Comparison of ENCODE assay signal across 8 mouse cellular contexts in the genomic region with DNA sequence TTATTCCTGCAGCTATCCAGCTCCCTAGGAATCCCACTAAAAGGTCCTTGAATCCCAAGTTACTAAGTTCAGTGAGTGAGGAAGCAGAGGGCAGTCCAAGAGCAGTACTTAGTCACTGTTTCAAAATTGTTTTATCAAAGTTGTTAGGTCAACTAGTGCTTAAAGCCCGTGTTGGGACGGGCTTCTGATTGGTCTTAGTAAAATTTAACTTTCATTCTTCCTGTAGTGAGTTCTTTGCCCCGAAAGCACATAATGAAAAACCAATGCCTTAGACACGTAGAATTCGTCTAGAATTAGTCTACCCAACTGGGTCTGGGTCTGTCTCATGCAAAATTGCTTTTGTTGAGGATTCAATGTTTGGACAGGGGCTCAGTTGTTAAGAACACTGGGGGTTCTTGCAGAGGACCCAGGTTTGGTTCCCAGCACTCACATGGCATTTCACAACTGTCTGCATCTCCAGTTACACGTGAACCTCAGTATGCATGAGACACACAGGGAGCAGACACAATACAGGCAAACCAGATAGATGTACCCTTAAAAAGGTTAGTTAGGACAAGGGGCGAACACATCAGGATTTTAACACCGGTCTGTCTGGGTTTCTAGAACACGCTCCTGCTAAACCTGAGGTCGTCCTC. TPM values are rescaled to one million over a fixed set of nuclear protein-coding genes. Genes with fewer than 3 reads are reported as not detected.
DNase-seq lines count a peak whose midpoint lies in the region; ATAC-seq and TF ChIP-seq lines count a peak whose summit lies in the region.

No protein-coding gene starts in this region.

- no peak for TF ChIP-seq POLR2A in liver, adult 2 months (IDR thresholded peaks at IDR 0.05; ENCODE audit: extremely low read depth, insufficient read depth, low read length)

- TF ChIP-seq CTCF in liver, adult 2 months (IDR thresholded peaks at IDR 0.05; ENCODE audit: low read depth, low read length) = no peak
- no peak for TF ChIP-seq CTCF in intestine, postnatal 0 days (IDR thresholded peaks at IDR 0.05; ENCODE audit: low read depth)

- peaks cover 24% of the 10 kb centered on the region for H3K79me2 ChIP-seq in liver, adult 2 months (ENCODE audit: control insufficient read depth, insufficient read depth, low read length)

- no peak; the same call in 1 of the 2 replicates for ATAC-seq in embryonic facial prominence, embryonic 14.5 days (ENCODE audit: low read depth)
- peak; percentile 34; the same call in 1 of the 2 replicates for ATAC-seq in intestine, postnatal 0 days
- peak; percentile 43; the same call in 1 of the 2 replicates for ATAC-seq in midbrain, embryonic 14.5 days (ENCODE audit: low FRiP score, low TSS enrichment)

- 4% methylated on average over 10 of the region's 10 CpGs for WGBS in liver, adult 2 months
- 26% methylated on average over 10 of the region's 10 CpGs for WGBS in embryonic facial prominence, embryonic 14.5 days
- WGBS in intestine, postnatal 0 days = 17% methylated on average over 10 of the region's 10 CpGs
- WGBS in midbrain, embryonic 14.5 days = 22% methylated on average over 10 of the region's 10 CpGs

- peak overlapping the region; percentile 94 for H3K27ac ChIP-seq in liver, adult 2 months (replicated peaks; ENCODE audit: insufficient read depth, low read depth, low read length)
- H3K27ac ChIP-seq in embryonic facial prominence, embryonic 14.5 days (replicated peaks; ENCODE audit: low read depth, low read length) = peak overlapping the region; percentile 90
- H3K27ac ChIP-seq in intestine, postnatal 0 days (ENCODE audit: low read depth, low read length) = peak overlapping the region; percentile 57; the same call in 1 of the 2 replicates
- peak overlapping the region; percentile 89 for H3K27ac ChIP-seq in midbrain, embryonic 14.5 days (replicated peaks; ENCODE audit: low read depth, low read length)

- no peaks in the 10 kb centered on the region for H3K27me3 ChIP-seq in liver, adult 2 months (ENCODE audit: control insufficient read depth, insufficient read depth, low read length)
- H3K27me3 ChIP-seq in embryonic facial prominence, embryonic 14.5 days (replicated peaks; ENCODE audit: control insufficient read depth, insufficient read depth, low read length) = no peaks in the 10 kb centered on the region
- H3K27me3 ChIP-seq in intestine, postnatal 0 days (replicated peaks; ENCODE audit: control insufficient read depth, insufficient read depth, low read length) = no peaks in the 10 kb centered on the region
- no peaks in the 10 kb centered on the region for H3K27me3 ChIP-seq in midbrain, embryonic 14.5 days (ENCODE audit: control insufficient read depth, insufficient read depth, low read length)

- H3K9ac ChIP-seq in liver, adult 2 months (ENCODE audit: low read depth, low read length) = peak overlapping the region; percentile 83
- H3K9ac ChIP-seq in embryonic facial prominence, embryonic 14.5 days (ENCODE audit: low read depth, low read length) = peak overlapping the region; percentile 97
- peak overlapping the region; percentile 93 for H3K9ac ChIP-seq in intestine, postnatal 0 days (ENCODE audit: low read depth, low read length)
- H3K9ac ChIP-seq in midbrain, embryonic 14.5 days (replicated peaks; ENCODE audit: low read length) = peak overlapping the region; percentile 95

- peak; percentile 83 for DNase-seq in liver, adult 2 months (ENCODE audit: extremely low read depth, low read depth, low spot score)
- no peak for DNase-seq in liver
- DNase-seq in embryonic facial prominence, embryonic 14.5 days (ENCODE audit: low spot score) = no peak
- DNase-seq in midbrain, embryonic 14.5 days = no peak
- no peak for DNase-seq in ovary, postnatal 36 days (ENCODE audit: low spot score)
- no peak for DNase-seq in retina, postnatal 1 day
- no peak for DNase-seq in ovary, postnatal 10 days (ENCODE audit: low spot score)

- H3K4me2 ChIP-seq in embryonic facial prominence, embryonic 14.5 days (ENCODE audit: low read depth, low read length) = peak overlapping the region; percentile 64
- peak overlapping the region; percentile 78 for H3K4me2 ChIP-seq in intestine, postnatal 0 days (replicated peaks; ENCODE audit: low read depth)
- H3K4me2 ChIP-seq in midbrain, embryonic 14.5 days (ENCODE audit: low read length) = peak overlapping the region; percentile 70

- no peaks in the 10 kb centered on the region for H3K9me3 ChIP-seq in embryonic facial prominence, embryonic 14.5 days (ENCODE audit: control insufficient read depth, low read length)
- no peaks in the 10 kb centered on the region for H3K9me3 ChIP-seq in intestine, postnatal 0 days (ENCODE audit: control insufficient read depth)
- H3K9me3 ChIP-seq in midbrain, embryonic 14.5 days (ENCODE audit: control insufficient read depth, low read length) = no peaks in the 10 kb centered on the region

- peak overlapping the region; percentile 79 for H3K4me3 ChIP-seq in liver, adult 2 months (ENCODE audit: insufficient read depth, low read depth, low read length)
- H3K4me3 ChIP-seq in embryonic facial prominence, embryonic 14.5 days (ENCODE audit: low read depth, low read length) = peak overlapping the region; percentile 98
- H3K4me3 ChIP-seq in intestine, postnatal 0 days (ENCODE audit: low read depth, low read length) = peak overlapping the region; percentile 95
- peak overlapping the region; percentile 89 for H3K4me3 ChIP-seq in midbrain, embryonic 14.5 days (replicated peaks; ENCODE audit: low read depth, low read length)

- H3K36me3 ChIP-seq in liver, adult 2 months (ENCODE audit: control insufficient read depth, insufficient read depth, low read length) = no peaks in the 10 kb centered on the region
- peaks cover 4% of the 10 kb centered on the region; the same call in 1 of the 2 replicates for H3K36me3 ChIP-seq in embryonic facial prominence, embryonic 14.5 days (ENCODE audit: control insufficient read depth, insufficient read depth, low read length)
- no peaks in the 10 kb centered on the region; the same call in 1 of the 2 replicates for H3K36me3 ChIP-seq in intestine, postnatal 0 days (ENCODE audit: control insufficient read depth, insufficient read depth)
- H3K36me3 ChIP-seq in midbrain, embryonic 14.5 days (ENCODE audit: control insufficient read depth, insufficient read depth, low read length) = 0 out of 2 replicates have a peak, but pooled peaks cover 11% of the 10 kb centered on the region

- H3K4me1 ChIP-seq in liver, adult 2 months (ENCODE audit: control insufficient read depth, insufficient read depth, low read length) = peaks cover 8% of the 10 kb centered on the region
- peaks cover 14% of the 10 kb centered on the region for H3K4me1 ChIP-seq in embryonic facial prominence, embryonic 14.5 days (ENCODE audit: control insufficient read depth, insufficient read depth, low read length)
- no peaks in the 10 kb centered on the region; the same call in 1 of the 2 replicates for H3K4me1 ChIP-seq in intestine, postnatal 0 days (replicated peaks; ENCODE audit: control insufficient read depth, insufficient read depth, low read length)
- H3K4me1 ChIP-seq in midbrain, embryonic 14.5 days (ENCODE audit: control insufficient read depth, insufficient read depth, low read length) = peaks cover 12% of the 10 kb centered on the region

RNA-seq across cellular contexts. Expression of gene Pitpnb, which starts 0.7 kb away (rescaled TPM):
- 19.3 and 23.4 TPM in 2 replicates for total RNA-seq in liver, adult 2 months (2014; rRNA removed)
- 45.2 and 48.6 TPM in 2 replicates for polyA plus RNA-seq in liver, adult 2 months (2012; rRNA removed)
- 99.7 and 102 TPM in 2 replicates for polyA plus RNA-seq in embryonic facial prominence, embryonic 14.5 days (2014; fragmentation: Nextera tagmentation; extraction: Ambion mirVana)
- polyA plus RNA-seq in intestine, postnatal 0 days (2015; fragmentation: Nextera tagmentation; extraction: Ambion mirVana) = 42.9 and 44.0 TPM in 2 replicates
- 77.6 and 104 TPM in 2 replicates for polyA plus RNA-seq in midbrain, embryonic 14.5 days (2014; fragmentation: Nextera tagmentation; extraction: Ambion mirVana)
